Mouse (Mus musculus): ENCODE data around the gene Lrrc20. TPM values are rescaled to one million over a fixed set of nuclear protein-coding genes. Genes with fewer than 3 reads are reported as not detected.

Lrrc20 gene
- polyA plus RNA-seq, 1 experiment: 13.9 TPM

DNA sequence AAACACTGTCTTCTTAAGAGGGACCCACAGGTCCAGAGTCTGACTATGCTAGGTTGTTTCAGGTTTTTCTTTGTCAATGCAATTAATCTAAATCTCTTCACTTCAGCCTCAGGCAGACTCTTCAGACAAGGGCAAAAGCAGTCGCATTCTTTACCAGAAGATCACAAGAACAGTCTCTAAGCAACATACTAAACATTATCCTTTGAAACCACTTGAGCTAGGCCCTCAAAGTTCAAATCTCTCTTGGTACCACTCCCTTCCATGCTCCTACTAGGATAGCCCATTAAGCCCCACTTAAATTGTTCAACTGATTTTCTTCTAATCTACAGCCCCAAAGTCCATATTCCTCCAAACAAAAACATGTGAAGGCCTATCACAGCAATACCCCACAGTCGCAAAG lies 83.0 kb downstream of the Lrrc20 start:
- TF ChIP-seq POLR2A (IDR thresholded peaks at IDR 0.05; ENCODE audit: borderline replicate concordance, low read depth, low read length) (no peak), CTCF (IDR thresholded peaks at IDR 0.05; ENCODE audit: low read depth, low read length) (no peak)
- no peaks in the 10 kb centered on the region for H3K4me1 ChIP-seq (ENCODE audit: control insufficient read depth, insufficient read depth, low read length)
- no peak overlapping the region for H3K4me3 ChIP-seq (ENCODE audit: insufficient read depth, low read length)
- no peak overlapping the region for H3K27ac ChIP-seq (ENCODE audit: insufficient read depth, low read depth, low read length)

- H3K4me1 ChIP-seq (ENCODE audit: control insufficient read depth, insufficient read depth, low read length): no peaks in the 10 kb centered on the region
- H3K4me3 ChIP-seq (ENCODE audit: insufficient read depth, low read length): no peak overlapping the region
- no peak for TF ChIP-seq CTCF (IDR thresholded peaks at IDR 0.05; ENCODE audit: low read depth, low read length)
- TF ChIP-seq POLR2A (IDR thresholded peaks at IDR 0.05; ENCODE audit: borderline replicate concordance, low read depth, low read length): no peak
- no peak overlapping the region for H3K27ac ChIP-seq (ENCODE audit: insufficient read depth, low read depth, low read length)
Measured at GRCm38 (mm10) chr10:61559544-61559943, 83.9 kb downstream of the Lrrc20 start.

- Histone ChIP-seq H3K4me3 (ENCODE audit: insufficient read depth, low read length) (no peak overlapping the region), H3K4me1 (ENCODE audit: control insufficient read depth, insufficient read depth, low read length) (no peaks in the 10 kb centered on the region), H3K27ac (ENCODE audit: insufficient read depth, low read depth, low read length) (no peak overlapping the region)
- TF ChIP-seq POLR2A (IDR thresholded peaks at IDR 0.05; ENCODE audit: borderline replicate concordance, low read depth, low read length) (no peak), CTCF (IDR thresholded peaks at IDR 0.05; ENCODE audit: low read depth, low read length) (no peak)
Measured at GRCm38 (mm10) chr10:61563550-61563949, 87.9 kb downstream of the Lrrc20 start.

- H3K27ac ChIP-seq (ENCODE audit: insufficient read depth, low read depth, low read length): no peak overlapping the region
- TF ChIP-seq POLR2A (IDR thresholded peaks at IDR 0.05; ENCODE audit: borderline replicate concordance, low read depth, low read length) (no peak), CTCF (IDR thresholded peaks at IDR 0.05; ENCODE audit: low read depth, low read length) (no peak)
- no peaks in the 10 kb centered on the region for H3K4me1 ChIP-seq (ENCODE audit: control insufficient read depth, insufficient read depth, low read length)
- no peak overlapping the region for H3K4me3 ChIP-seq (ENCODE audit: insufficient read depth, low read length)
Measured at GRCm38 (mm10) chr10:61564408-61564807, 88.8 kb downstream of the Lrrc20 start.

DNA sequence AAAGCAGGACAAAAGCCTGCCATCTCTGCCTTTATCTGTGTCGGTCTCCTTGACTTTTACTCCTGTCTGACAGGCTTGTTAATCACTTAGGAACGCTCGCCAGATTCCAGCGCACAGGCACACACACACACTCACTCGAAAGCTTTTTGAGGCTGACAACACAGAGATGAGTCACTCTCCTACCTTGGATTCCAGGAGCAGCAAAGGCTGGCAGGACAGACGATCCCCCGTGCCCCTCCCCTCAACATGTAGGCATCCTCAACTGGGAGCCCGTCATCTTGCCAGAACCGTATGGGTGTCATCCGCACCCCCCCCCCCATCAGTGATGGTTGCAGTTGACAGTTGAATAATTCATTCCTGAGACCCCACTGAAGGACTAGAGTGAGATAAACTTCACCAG lies 94.6 kb downstream of the Lrrc20 start:
- Histone ChIP-seq H3K4me1 (ENCODE audit: control insufficient read depth, insufficient read depth, low read length) (no peaks in the 10 kb centered on the region), H3K4me3 (ENCODE audit: insufficient read depth, low read length) (no peak overlapping the region), H3K27ac (ENCODE audit: insufficient read depth, low read depth, low read length) (no peak overlapping the region)
- no peak for TF ChIP-seq POLR2A (IDR thresholded peaks at IDR 0.05; ENCODE audit: borderline replicate concordance, low read depth, low read length)
- no peak for TF ChIP-seq CTCF (IDR thresholded peaks at IDR 0.05; ENCODE audit: low read depth, low read length)

- no peak for TF ChIP-seq CTCF (IDR thresholded peaks at IDR 0.05; ENCODE audit: low read depth, low read length)
- TF ChIP-seq POLR2A (IDR thresholded peaks at IDR 0.05; ENCODE audit: borderline replicate concordance, low read depth, low read length): no peak
- H3K4me3 ChIP-seq (ENCODE audit: insufficient read depth, low read length): no peak overlapping the region
- no peaks in the 10 kb centered on the region for H3K4me1 ChIP-seq (ENCODE audit: control insufficient read depth, insufficient read depth, low read length)
- H3K27ac ChIP-seq (ENCODE audit: insufficient read depth, low read depth, low read length): no peak overlapping the region
Measured at GRCm38 (mm10) chr10:61572126-61572525, 96.5 kb downstream of the Lrrc20 start.

DNA sequence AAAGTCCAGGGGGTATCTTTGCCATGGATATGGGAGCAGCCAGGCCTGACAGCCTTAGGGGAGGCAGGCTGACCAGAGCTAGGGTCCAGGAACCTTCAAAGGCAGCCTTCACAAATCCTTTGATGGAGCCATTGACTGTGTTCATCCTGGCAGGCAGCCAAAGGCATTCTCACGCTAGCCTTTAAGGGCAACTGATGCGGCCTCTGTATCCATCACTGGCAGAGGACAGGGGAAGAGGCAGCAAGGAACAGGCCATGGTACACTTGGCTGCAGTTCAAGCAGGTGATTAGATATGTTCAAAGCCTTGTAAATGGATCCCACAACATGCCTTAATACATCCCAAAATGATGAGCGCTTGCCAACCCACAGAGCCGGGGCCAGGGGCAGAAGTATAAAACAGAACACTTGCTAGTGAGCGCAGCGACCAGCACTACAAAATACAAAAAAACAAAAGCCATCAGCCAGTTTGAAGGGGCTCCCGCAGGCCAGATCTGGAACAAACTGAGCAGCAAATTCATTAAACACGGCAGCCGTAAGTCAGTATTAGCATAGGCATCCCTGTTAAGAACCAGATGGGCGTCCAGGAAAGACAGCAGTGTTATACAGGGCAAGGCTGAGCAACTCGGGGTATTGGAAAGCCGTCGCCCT lies 100.6 kb downstream of the Lrrc20 start:
- Histone ChIP-seq H3K27ac (ENCODE audit: insufficient read depth, low read depth, low read length) (no peak overlapping the region), H3K4me1 (ENCODE audit: control insufficient read depth, insufficient read depth, low read length) (no peaks in the 10 kb centered on the region), H3K4me3 (ENCODE audit: insufficient read depth, low read length) (no peak overlapping the region)
- TF ChIP-seq POLR2A (IDR thresholded peaks at IDR 0.05; ENCODE audit: borderline replicate concordance, low read depth, low read length) (no peak), CTCF (IDR thresholded peaks at IDR 0.05; ENCODE audit: low read depth, low read length) (no peak)

GRCm38 (mm10) chr10:61587241-61587849 lies 111.7 kb downstream of the Lrrc20 start:
- Histone ChIP-seq H3K27ac (ENCODE audit: insufficient read depth, low read depth, low read length) (no peak overlapping the region), H3K4me1 (ENCODE audit: control insufficient read depth, insufficient read depth, low read length) (0 out of 2 replicates have a peak, but pooled peaks cover 3% of the 10 kb centered on the region), H3K4me3 (ENCODE audit: insufficient read depth, low read length) (no peak overlapping the region)
- TF ChIP-seq CTCF (IDR thresholded peaks at IDR 0.05; ENCODE audit: low read depth, low read length): no peak
- TF ChIP-seq POLR2A (IDR thresholded peaks at IDR 0.05; ENCODE audit: borderline replicate concordance, low read depth, low read length): no peak

GRCm38 (mm10) chr10:61597991-61598390 lies 122.4 kb downstream of the Lrrc20 start:
- Histone ChIP-seq H3K27ac (ENCODE audit: insufficient read depth, low read depth, low read length) (no peak overlapping the region), H3K4me3 (ENCODE audit: insufficient read depth, low read length) (no peak overlapping the region), H3K4me1 (ENCODE audit: control insufficient read depth, insufficient read depth, low read length) (no peaks in the 10 kb centered on the region; the same call in 1 of the 2 replicates)
- no peak for TF ChIP-seq CTCF (IDR thresholded peaks at IDR 0.05; ENCODE audit: low read depth, low read length)
- no peak for TF ChIP-seq POLR2A (IDR thresholded peaks at IDR 0.05; ENCODE audit: borderline replicate concordance, low read depth, low read length)

DNA sequence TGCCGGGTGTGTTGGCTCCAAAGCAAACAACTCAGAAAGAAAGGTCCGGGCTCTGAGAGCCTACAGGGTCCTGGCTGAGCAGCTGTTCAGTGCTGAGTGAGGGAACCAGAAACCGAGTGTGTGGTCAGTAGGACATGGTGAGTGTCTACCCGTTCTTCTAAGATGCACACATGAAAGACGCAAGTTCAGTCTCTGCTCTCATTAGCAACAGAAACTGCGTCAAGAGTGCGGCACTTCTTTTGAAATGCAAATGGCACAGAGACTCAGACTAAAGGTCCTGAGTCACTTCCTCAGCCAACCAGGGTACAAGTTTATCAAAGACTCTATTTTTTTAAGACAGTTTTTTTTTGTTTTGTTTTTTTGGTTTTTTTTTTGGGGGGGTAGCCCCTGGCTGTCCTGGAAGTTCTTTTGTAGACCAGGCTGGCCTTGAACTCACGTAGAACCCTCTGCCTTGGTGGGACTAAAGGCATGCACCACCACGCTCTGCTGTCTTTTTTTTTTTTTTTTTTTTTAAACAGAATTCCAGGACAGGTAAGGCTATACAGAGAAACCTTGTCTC lies 124.0 kb downstream of the Lrrc20 start:
- Histone ChIP-seq H3K27ac (ENCODE audit: insufficient read depth, low read depth, low read length) (no peak overlapping the region), H3K4me3 (ENCODE audit: insufficient read depth, low read length) (no peak overlapping the region), H3K4me1 (ENCODE audit: control insufficient read depth, insufficient read depth, low read length) (no peaks in the 10 kb centered on the region; the same call in 1 of the 2 replicates)
- no peak for TF ChIP-seq POLR2A (IDR thresholded peaks at IDR 0.05; ENCODE audit: borderline replicate concordance, low read depth, low read length)
- TF ChIP-seq CTCF (IDR thresholded peaks at IDR 0.05; ENCODE audit: low read depth, low read length): no peak
